Mouse (Mus musculus) testis, postnatal 10 days (tissue): Measurements from ENCODE around the gene Olfr1250.
"Not testable (repeated sequence)": the region's sequence is repeated elsewhere in the genome, so short reads cannot be mapped to it uniquely, and the experiment has no call there.

Experiments
- DNase-seq: peaks from one replicate; pipeline ENCODE4 v3.0.0; 2021; ENCODE audit warnings: low spot score

Olfr1250 gene

GRCm38 (mm10) chr2:89661367-89661766 is at the start of gene Olfr1250:
Olfr1250 (minus strand) TSS chr2:89661467.
- no peak for DNase-seq

- DNase-seq: no peak
These were observed 30.7 kb upstream of the Olfr1250 start for GRCm38 (mm10) chr2:89691980-89692379.

GRCm38 (mm10) chr2:89671836-89672235 is 10.6 kb upstream of the Olfr1250 start, which contains the start of gene Olfr1251:
Olfr1251 (minus strand) TSS chr2:89671936.
- DNase-seq: no peak

- no peak for DNase-seq
These were observed 26.4 kb downstream of the Olfr1250 start, which contains the start of gene Olfr1249 for GRCm38 (mm10) chr2:89634883-89635282. Olfr1249 (minus strand) TSS chr2:89634983.

- not testable (repeated sequence) for DNase-seq
These were observed 43.1 kb downstream of the Olfr1250 start, which contains the start of gene Olfr1248 for GRCm38 (mm10) chr2:89618145-89618544. Olfr1248 (minus strand) TSS chr2:89618245.

GRCm38 (mm10) chr2:89614030-89614429 is 47.2 kb downstream of the Olfr1250 start, which contains the start of gene Olfr1247:
Olfr1247 (minus strand) TSS chr2:89614130.
- no peak for DNase-seq
